Mouse (Mus musculus) MEL (cell line): ENCODE results near the gene Sppl3. TPM values are rescaled to one million over a fixed set of nuclear protein-coding genes. Genes with fewer than 3 reads are reported as not detected.

ENCODE experiments used
- DNase-seq: peaks from one replicate; pipeline ENCODE4 v3.0.0; 2011; ENCODE audit warnings: low read depth, low spot score
- H3K27ac ChIP-seq: 2 replicates; pipeline ENCODE4 v1.5.1; 2012; ENCODE audit warnings: low read depth, mild to moderate bottlenecking, control low read depth, low read length, moderate library complexity; ENCODE audit not compliant: control insufficient read depth
- H3K27me3 ChIP-seq, 2 experiments: fragments of 150-350 bp in 1 of 2; sonication (generic) in 1 of 2; 2 replicates each; pipeline ENCODE4 v1.6.1; 2012; ENCODE audit warnings: low read length in 2 of 2, mild to moderate bottlenecking in 2 of 2, improper control_type of control experiment in 1 of 2, moderate library complexity in 1 of 2; ENCODE audit not compliant: insufficient read depth in 2 of 2, control insufficient read depth in 1 of 2
- H3K36me3 ChIP-seq, 2 experiments: 2 replicates each; pipeline ENCODE4 v1.6.1; 2012 to 2014; ENCODE audit warnings: low read length in 2 of 2, improper control_type of control experiment in 1 of 2, inconsistent platforms in 1 of 2, mild to moderate bottlenecking in 1 of 2; ENCODE audit not compliant: insufficient read depth in 2 of 2, control insufficient read depth in 1 of 2
- H3K4me1 ChIP-seq, 2 experiments: fragments of 150-350 bp in 1 of 2; sonication (generic) in 1 of 2; 2 replicates each; pipeline ENCODE4 v1.6.1; 2012; ENCODE audit warnings: low read length in 2 of 2, improper control_type of control experiment in 1 of 2, mild to moderate bottlenecking in 1 of 2; ENCODE audit not compliant: insufficient read depth in 2 of 2, control insufficient read depth in 1 of 2
- H3K4me3 ChIP-seq, 2 experiments: fragments of 150-350 bp in 1 of 2; sonication (generic) in 1 of 2; 2 replicates each; pipeline ENCODE4 v1.5.1; 2012; ENCODE audit warnings: low read depth in 2 of 2, low read length in 2 of 2, mild to moderate bottlenecking in 2 of 2, moderate library complexity in 2 of 2, control low read depth in 1 of 2, improper control_type of control experiment in 1 of 2; ENCODE audit not compliant: control insufficient read depth in 1 of 2, insufficient read depth in 1 of 2
- H3K79me2 ChIP-seq: 2 replicates; pipeline ENCODE4 v1.6.1; 2012; ENCODE audit warnings: mild to moderate bottlenecking, low read length, moderate library complexity; ENCODE audit not compliant: control insufficient read depth, poor library complexity, insufficient read depth
- H3K9ac ChIP-seq: 2 replicates; pipeline ENCODE4 v1.6.1; 2012; ENCODE audit warnings: low read depth, mild to moderate bottlenecking, control low read depth, low read length, moderate library complexity; ENCODE audit not compliant: control insufficient read depth, poor library complexity, severe bottlenecking
- H3K9me3 ChIP-seq: fragments of 150-350 bp; sonication (generic); replicated peaks from 2 replicates; pipeline ENCODE4 v1.6.1; 2012; ENCODE audit warnings: mild to moderate bottlenecking, low read length, improper control_type of control experiment, moderate library complexity; ENCODE audit not compliant: insufficient read depth
- CHD1 ChIP-seq: IDR thresholded peaks from 2 replicates; pipeline ENCODE4 v1.6.1; 2012; ENCODE audit warnings: low read depth, mild to moderate bottlenecking, inconsistent platforms, low read length, improper control_type of control experiment
- CHD2 ChIP-seq: IDR thresholded peaks from 2 replicates; pipeline ENCODE4 v1.6.1; 2011; ENCODE audit warnings: low read length, improper control_type of control experiment
- CTCF ChIP-seq, 3 experiments: IDR thresholded peaks in 2 of 3; conservative IDR thresholded peaks in 1 of 3; 2 replicates each; pipeline ENCODE4 v1.5.1; 2011 to 2012; ENCODE audit warnings: low read length in 3 of 3, low read depth in 2 of 3, mild to moderate bottlenecking in 2 of 3, improper control_type of control experiment in 1 of 3, inconsistent platforms in 1 of 3, mixed read lengths in 1 of 3, moderate library complexity in 1 of 3; ENCODE audit not compliant: control insufficient read depth in 1 of 3, insufficient read depth in 1 of 3, poor library complexity in 1 of 3, severe bottlenecking in 1 of 3
- ELF1 ChIP-seq: IDR thresholded peaks from 2 replicates; pipeline ENCODE4 v1.6.1; 2014; ENCODE audit warnings: low read depth, mild to moderate bottlenecking, inconsistent platforms, low read length, improper control_type of control experiment, moderate library complexity
- EP300 ChIP-seq, 2 experiments: IDR thresholded peaks; 2 replicates each; pipeline ENCODE4 v1.6.1; 2011; ENCODE audit warnings: improper control_type of control experiment in 2 of 2, low read length in 2 of 2, low read depth in 1 of 2, mild to moderate bottlenecking in 1 of 2
- GABPA ChIP-seq: IDR thresholded peaks from 2 replicates; pipeline ENCODE4 v1.6.1; 2012; ENCODE audit warnings: low read depth, mild to moderate bottlenecking, inconsistent platforms, low read length, improper control_type of control experiment, moderate library complexity
- GATA1 ChIP-seq: IDR thresholded peaks from 2 replicates; pipeline ENCODE4 v1.6.1; 2011; ENCODE audit warnings: low read depth, low read length, improper control_type of control experiment
- HCFC1 ChIP-seq: IDR thresholded peaks from 2 replicates; pipeline ENCODE4 v1.6.1; 2012; ENCODE audit warnings: low read depth, mild to moderate bottlenecking, inconsistent platforms, low read length, improper control_type of control experiment, moderate library complexity
- KAT2A ChIP-seq: conservative IDR thresholded peaks from 2 replicates; pipeline ENCODE4 v1.6.1; 2012; ENCODE audit warnings: low read depth, low read length, improper control_type of control experiment, inconsistent platforms
- MAFK ChIP-seq: IDR thresholded peaks from 2 replicates; pipeline ENCODE4 v1.6.1; 2011; ENCODE audit warnings: low read depth, mild to moderate bottlenecking, low read length, improper control_type of control experiment, borderline replicate concordance
- MXI1 ChIP-seq: IDR thresholded peaks from 2 replicates; pipeline ENCODE4 v1.6.1; 2011; ENCODE audit warnings: mild to moderate bottlenecking, low read depth, low read length, improper control_type of control experiment
- MYB ChIP-seq: IDR thresholded peaks from 2 replicates; pipeline ENCODE4 v1.6.1; 2011; ENCODE audit warnings: mild to moderate bottlenecking, low read depth, low read length, improper control_type of control experiment
- MYC ChIP-seq: IDR thresholded peaks from 2 replicates; pipeline ENCODE4 v1.6.1; 2011; ENCODE audit warnings: low read depth, mild to moderate bottlenecking, low read length, improper control_type of control experiment, moderate library complexity
- NELFE ChIP-seq: IDR thresholded peaks from 2 replicates; pipeline ENCODE4 v1.6.1; 2011; ENCODE audit warnings: low read depth, low read length, improper control_type of control experiment
- NRF1 ChIP-seq: IDR thresholded peaks from 2 replicates; pipeline ENCODE4 v1.6.1; 2014; ENCODE audit warnings: low read depth, mild to moderate bottlenecking, inconsistent platforms, low read length, improper control_type of control experiment, moderate library complexity; ENCODE audit not compliant: poor library complexity, insufficient read depth, severe bottlenecking
- POLR2A ChIP-seq, 2 experiments: IDR thresholded peaks; 2 replicates each; pipeline ENCODE4 v1.6.1; 2011 to 2012; ENCODE audit warnings: low read length in 2 of 2, mild to moderate bottlenecking in 2 of 2, control low read depth in 1 of 2, improper control_type of control experiment in 1 of 2, low read depth in 1 of 2, moderate library complexity in 1 of 2; ENCODE audit not compliant: control insufficient read depth in 1 of 2, insufficient read depth in 1 of 2, poor library complexity in 1 of 2
- POLR2AphosphoS2 ChIP-seq: IDR thresholded peaks from 2 replicates; pipeline ENCODE4 v1.6.1; 2011; ENCODE audit warnings: low read length, improper control_type of control experiment
- POLR2AphosphoS5 ChIP-seq: IDR thresholded peaks from 2 replicates; pipeline ENCODE4 v1.6.1; 2012; ENCODE audit warnings: low read depth, borderline replicate concordance, mild to moderate bottlenecking, inconsistent platforms, low read length, moderate library complexity, mixed read lengths
- RAD21 ChIP-seq: IDR thresholded peaks from 2 replicates; pipeline ENCODE4 v1.6.1; 2011; ENCODE audit warnings: mild to moderate bottlenecking, low read depth, low read length, improper control_type of control experiment
- RCOR1 ChIP-seq: IDR thresholded peaks from 2 replicates; pipeline ENCODE4 v1.6.1; 2012; ENCODE audit warnings: low read depth, mild to moderate bottlenecking, inconsistent platforms, low read length, improper control_type of control experiment
- SIN3A ChIP-seq: IDR thresholded peaks from 2 replicates; pipeline ENCODE4 v1.6.1; 2012; ENCODE audit warnings: low read length, improper control_type of control experiment, inconsistent platforms
- TBP ChIP-seq: IDR thresholded peaks from 2 replicates; pipeline ENCODE4 v1.8.0; 2011; ENCODE audit warnings: low read depth, low read length, improper control_type of control experiment
- TCF12 ChIP-seq: IDR thresholded peaks from 2 replicates; pipeline ENCODE4 v1.6.1; 2014; ENCODE audit warnings: low read depth, mild to moderate bottlenecking, inconsistent platforms, low read length, improper control_type of control experiment, moderate library complexity
- USF2 ChIP-seq, 2 experiments: IDR thresholded peaks; 2 replicates each; pipeline ENCODE4 v1.6.1; 2011 to 2012; ENCODE audit warnings: improper control_type of control experiment in 2 of 2, low read length in 2 of 2, borderline replicate concordance in 1 of 2, inconsistent platforms in 1 of 2, low read depth in 1 of 2, mild to moderate bottlenecking in 1 of 2; ENCODE audit not compliant: insufficient read depth in 1 of 2
- ZC3H11A ChIP-seq: IDR thresholded peaks from 2 replicates; pipeline ENCODE4 v1.6.1; 2012; ENCODE audit warnings: low read depth, mild to moderate bottlenecking, inconsistent platforms, low read length, improper control_type of control experiment
- ZKSCAN1 ChIP-seq: IDR thresholded peaks from 2 replicates; pipeline ENCODE4 v1.6.1; 2012; ENCODE audit warnings: low read depth, mild to moderate bottlenecking, inconsistent platforms, low read length, improper control_type of control experiment, moderate library complexity
- ZMIZ1 ChIP-seq: IDR thresholded peaks from 2 replicates; pipeline ENCODE4 v1.6.1; 2012; ENCODE audit warnings: low read depth, mild to moderate bottlenecking, inconsistent platforms, low read length, improper control_type of control experiment, moderate library complexity
- ZNF384 ChIP-seq: IDR thresholded peaks from 2 replicates; pipeline ENCODE4 v1.6.1; 2012; ENCODE audit warnings: low read depth, mild to moderate bottlenecking, inconsistent platforms, low read length, improper control_type of control experiment
- polyA plus RNA-seq, 2 experiments: library from polyadenylated mRNA; stranded (reverse) in 1 of 2; unstranded in 1 of 2; fragments of >175 nt in 1 of 2; fragments of >200 nt in 1 of 2; gene quantifications; 2 replicates each; pipeline versions ENCODE4 v1.2.1 to v1.2.4; 2012; ENCODE audit warnings: low replicate concordance in 2 of 2, low read depth in 1 of 2; ENCODE audit not compliant: insufficient read length in 2 of 2, insufficient read depth in 1 of 2, missing spikeins in 1 of 2
- total RNA-seq: library from RNA; depleted of rRNA; stranded (reverse); fragments of 300-350 nt; gene quantifications from 2 replicates; pipeline ENCODE4 v1.2.3, GENCODE M21; 2012

Gene Sppl3
- total and polyA plus RNA-seq, 3 experiments, result 25.8 to 50.9 TPM; not detected in 1

- TF ChIP-seq ZMIZ1 (no peak), NRF1 (0 out of 2 replicates have a peak, but pooled peaks have one; percentile 15), ZKSCAN1 (no peak), MYC (no peak), MYB (no peak), TBP (0 out of 2 replicates have a peak, but pooled peaks have one; percentile 6), ZNF384 (no peak), CHD2 (no peak), GABPA (0 out of 2 replicates have a peak, but pooled peaks have one; percentile 32), CHD1 (no peak), SIN3A (peak; percentile 67), NELFE (no peak), ZC3H11A (peak; percentile 94), MAFK (no peak), RAD21 (peak; percentile 83), TCF12 (peak; percentile 68; the same call in 1 of the 2 replicates), USF2 (IDR thresholded peaks at IDR 0.05; ENCODE audit: borderline replicate concordance in 1 of 2, insufficient read depth in 1 of 2, low read depth in 1 of 2, low read length in 2 of 2) (no peak), ELF1 (no peak), KAT2A (no peak), POLR2AphosphoS5 (no peak), EP300 (IDR thresholded peaks at IDR 0.05; ENCODE audit: low read depth in 1 of 2, low read length in 2 of 2) (peak; percentile 33 to 53; a peak in 2 of 4 replicates), POLR2AphosphoS2 (no peak)
Observed at GRCm38 (mm10) chr5:115076144-115076901, 65.4 kb downstream of the Sppl3 start (continued).

- Histone ChIP-seq H3K4me1 (peaks cover 0 to 2% of the 10 kb centered on the region in 2 experiments; a peak in 1 of 4 replicates), H3K9ac (no peak overlapping the region), H3K36me3 (peaks cover 4 to 10% of the 10 kb centered on the region in 2 experiments; a peak in 3 of 4 replicates), H3K27ac (no peak overlapping the region), H3K27me3 (no peaks in the 10 kb centered on the region), H3K9me3 (no peaks in the 10 kb centered on the region), H3K79me2 (peaks cover 3% of the 10 kb centered on the region; the same call in 1 of the 2 replicates), H3K4me3 (no peak overlapping the region)
- no peak for DNase-seq
- TF ChIP-seq SIN3A, result no peak
- TF ChIP-seq MAFK, result no peak
- no peak for TF ChIP-seq HCFC1
- TF ChIP-seq NELFE, result no peak
- no peak for TF ChIP-seq CTCF (IDR thresholded peaks at IDR 0.05 in 2 of 3, conservative IDR thresholded peaks at IDR 0.05 in 1 of 3; ENCODE audit: control insufficient read depth in 1 of 3, insufficient read depth in 1 of 3, low read depth in 2 of 3, low read length in 3 of 3, poor library complexity in 1 of 3, severe bottlenecking in 1 of 3)
- TF ChIP-seq MXI1, result no peak
- no peak for TF ChIP-seq CHD1
- TF ChIP-seq RCOR1, result no peak
- TF ChIP-seq KAT2A, result no peak
- TF ChIP-seq GATA1, result no peak
- TF ChIP-seq POLR2A (IDR thresholded peaks at IDR 0.05; ENCODE audit: control insufficient read depth in 1 of 2, insufficient read depth in 1 of 2, low read depth in 1 of 2, low read length in 2 of 2, poor library complexity in 1 of 2), result no peak
- TF ChIP-seq RAD21, result no peak
- TF ChIP-seq ZC3H11A, result no peak
Observed at GRCm38 (mm10) chr5:115081636-115082035, 70.7 kb downstream of the Sppl3 start.
